Comparison of ENCODE assay signal across 15 mouse cellular contexts in genomic region chrX:58028082-58028481, GRCm38 (mm10). TPM values are rescaled to one million over a fixed set of nuclear protein-coding genes. Genes with fewer than 3 reads are reported as not detected.
DNase-seq lines count a peak whose midpoint lies in the region; ATAC-seq and TF ChIP-seq lines count a peak whose summit lies in the region.
"Had no signal": no experiment of that assay in that cellular context is flagged by ENCODE, and none has a peak within 500 bp of the region (broad histone marks: within the 10 kb centered on the region; RNA-seq: fewer than 3 reads in every experiment).

No protein-coding gene starts in this region.

- H3K4me3 ChIP-seq in forebrain, embryonic 13.5 days, result peak overlapping the region; percentile 12
- H3K4me3 ChIP-seq in limb, embryonic 11.5 days (ENCODE audit: low read depth, low read length), result no peak overlapping the region
- H3K4me3 ChIP-seq in neural tube, embryonic 11.5 days (ENCODE audit: low read depth, low read length), result no peak overlapping the region
- no peak overlapping the region for H3K4me3 ChIP-seq in left cerebral cortex, adult 2 months
- H3K4me3 ChIP-seq: heart, embryonic 15.5 days had no signal

- DNase-seq in ZHBTc4 (ENCODE audit: low read depth, low spot score), result peak; percentile 33
- DNase-seq in limb, embryonic 11.5 days (ENCODE audit: low spot score), result peak; percentile 37
- DNase-seq in neural tube, embryonic 11.5 days (ENCODE audit: low spot score), result peak; percentile 13
- DNase-seq in adrenal gland, adult 8-10 months, result no peak
- DNase-seq in heart, adult 9 months (ENCODE audit: low spot score in 2 of 2), result no peak
- no peak for DNase-seq in left cerebral cortex, adult 2 months (ENCODE audit: extremely low spot score in 1 of 2, low spot score in 2 of 2)
- DNase-seq: gastrocnemius, postnatal 25 days; liver, postnatal 0 days; spleen, adult 18-20 months had no signal

- H3K27me3 ChIP-seq in forebrain, embryonic 13.5 days, result peaks cover 24% of the 10 kb centered on the region
- H3K27me3 ChIP-seq in limb, embryonic 11.5 days (ENCODE audit: control insufficient read depth, insufficient read depth, low read length), result peaks cover 7% of the 10 kb centered on the region; the same call in 1 of the 2 replicates
- H3K27me3 ChIP-seq in neural tube, embryonic 11.5 days (ENCODE audit: control insufficient read depth, insufficient read depth, low read length), result peaks cover 13% of the 10 kb centered on the region; the same call in 1 of the 2 replicates
- H3K27me3 ChIP-seq: CH12.LX had no signal

- H3K9me3 ChIP-seq in forebrain, embryonic 13.5 days (replicated peaks), result no peaks in the 10 kb centered on the region
- no peaks in the 10 kb centered on the region for H3K9me3 ChIP-seq in limb, embryonic 11.5 days (ENCODE audit: control insufficient read depth, low read length)
- no peaks in the 10 kb centered on the region for H3K9me3 ChIP-seq in neural tube, embryonic 11.5 days (ENCODE audit: control insufficient read depth, low read length)
- H3K9me3 ChIP-seq: heart, embryonic 15.5 days had no signal

- no peak overlapping the region; the same call in 1 of the 2 replicates for H3K27ac ChIP-seq in forebrain, embryonic 13.5 days
- 0 out of 2 replicates have a peak overlapping the region, but pooled peaks have one; percentile 14 for H3K27ac ChIP-seq in limb, embryonic 11.5 days (replicated peaks; ENCODE audit: low read depth, low read length)
- no peak overlapping the region for H3K27ac ChIP-seq in neural tube, embryonic 11.5 days (ENCODE audit: low read depth, low read length)
- no peak overlapping the region for H3K27ac ChIP-seq in left cerebral cortex, adult 2 months
- H3K27ac ChIP-seq: heart, embryonic 15.5 days had no signal

- no peak for TF ChIP-seq CTCF in left cerebral cortex, adult 2 months (IDR thresholded peaks at IDR 0.05)

- 11% methylated on average over 16 of the region's 16 CpGs for WGBS in forebrain, embryonic 13.5 days
- 17% methylated on average over 16 of the region's 16 CpGs for WGBS in limb, embryonic 11.5 days
- WGBS in neural tube, embryonic 11.5 days, result 7% methylated on average over 16 of the region's 16 CpGs

- no peak overlapping the region for H3K9ac ChIP-seq in forebrain, embryonic 13.5 days
- H3K9ac ChIP-seq in limb, embryonic 11.5 days (ENCODE audit: low read length), result no peak overlapping the region
- H3K9ac ChIP-seq in neural tube, embryonic 11.5 days (ENCODE audit: low read length), result no peak overlapping the region
- H3K9ac ChIP-seq: heart, embryonic 15.5 days; liver, postnatal 0 days had no signal

- H3K36me3 ChIP-seq in forebrain, embryonic 13.5 days (ENCODE audit: poor library complexity, severe bottlenecking), result no peaks in the 10 kb centered on the region
- H3K36me3 ChIP-seq in limb, embryonic 11.5 days (ENCODE audit: control insufficient read depth, insufficient read depth, low read length), result no peaks in the 10 kb centered on the region
- no peaks in the 10 kb centered on the region for H3K36me3 ChIP-seq in neural tube, embryonic 11.5 days (ENCODE audit: control insufficient read depth, insufficient read depth, low read length)
- H3K36me3 ChIP-seq: heart, embryonic 15.5 days had no signal

- intact Hi-C loops in left cerebral cortex, adult 2 months (cut with DNase I), result no loop called here

- peak overlapping the region; percentile 33 for H3K4me2 ChIP-seq in forebrain, embryonic 13.5 days
- peak overlapping the region; percentile 20; the same call in 1 of the 2 replicates for H3K4me2 ChIP-seq in limb, embryonic 11.5 days (ENCODE audit: low read depth, severe bottlenecking)
- no peak overlapping the region for H3K4me2 ChIP-seq in neural tube, embryonic 11.5 days (ENCODE audit: low read depth)
- H3K4me2 ChIP-seq: heart, embryonic 15.5 days had no signal

- ATAC-seq in forebrain, embryonic 13.5 days, result no peak
- no peak for ATAC-seq in limb, embryonic 11.5 days (ENCODE audit: insufficient number of reproducible peaks, low FRiP score, low TSS enrichment, low read depth)
- no peak for ATAC-seq in neural tube, embryonic 11.5 days (ENCODE audit: insufficient read depth, low FRiP score, low TSS enrichment)
- ATAC-seq: intestine, postnatal 0 days; liver, postnatal 0 days had no signal

- 0 out of 2 replicates have a peak, but pooled peaks cover 6% of the 10 kb centered on the region for H3K4me1 ChIP-seq in forebrain, embryonic 13.5 days
- H3K4me1 ChIP-seq in limb, embryonic 11.5 days (ENCODE audit: control insufficient read depth, insufficient read depth, low read length), result no peaks in the 10 kb centered on the region
- no peaks in the 10 kb centered on the region; the same call in 1 of the 2 replicates for H3K4me1 ChIP-seq in neural tube, embryonic 11.5 days (ENCODE audit: control insufficient read depth, insufficient read depth, low read length)

RNA-seq across cellular contexts. Expression of gene Zic3, which starts 5.6 kb away (rescaled TPM):
- polyA plus RNA-seq in forebrain, embryonic 13.5 days (2015; fragmentation: Nextera tagmentation; extraction: Ambion mirVana), result 21.9 and 24.6 TPM in 2 replicates
- 11.1 and 12.6 TPM in 2 replicates for polyA plus RNA-seq in limb, embryonic 11.5 days (2014; fragmentation: Nextera tagmentation; extraction: Ambion mirVana)
- polyA plus RNA-seq in neural tube, embryonic 11.5 days (2014; fragmentation: Nextera tagmentation; extraction: Ambion mirVana), result 17.6 and 19.3 TPM in 2 replicates
- not detected for total RNA-seq in adrenal gland, adult 8-10 months (2022)
- 1 to 10 TPM; 2.2 to 2.8 TPM for total RNA-seq in left cerebral cortex, adult 2 months (2021)
- total RNA-seq: CH12.LX; gastrocnemius, postnatal 25 days; megakaryocyte-erythroid progenitor cell, adult 5-6 weeks had no signal
- polyA plus RNA-seq: intestine, postnatal 0 days; large intestine, adult 2 months; liver, postnatal 0 days had no signal

Comparison
In these comparisons a context has a peak if more than half of its experiments do, and no peak if none do; other contexts are left out.
1. DNase-seq: peak in ZHBTc4 (single experiment), limb, embryonic 11.5 days (single experiment) and neural tube, embryonic 11.5 days (single experiment); none in adrenal gland, adult 8-10 months (single experiment), heart, adult 9 months (0 of 2) and left cerebral cortex, adult 2 months (0 of 2).